Mouse (Mus musculus): ENCODE results near the gene Ube2f.

The Ube2f gene

DNA sequence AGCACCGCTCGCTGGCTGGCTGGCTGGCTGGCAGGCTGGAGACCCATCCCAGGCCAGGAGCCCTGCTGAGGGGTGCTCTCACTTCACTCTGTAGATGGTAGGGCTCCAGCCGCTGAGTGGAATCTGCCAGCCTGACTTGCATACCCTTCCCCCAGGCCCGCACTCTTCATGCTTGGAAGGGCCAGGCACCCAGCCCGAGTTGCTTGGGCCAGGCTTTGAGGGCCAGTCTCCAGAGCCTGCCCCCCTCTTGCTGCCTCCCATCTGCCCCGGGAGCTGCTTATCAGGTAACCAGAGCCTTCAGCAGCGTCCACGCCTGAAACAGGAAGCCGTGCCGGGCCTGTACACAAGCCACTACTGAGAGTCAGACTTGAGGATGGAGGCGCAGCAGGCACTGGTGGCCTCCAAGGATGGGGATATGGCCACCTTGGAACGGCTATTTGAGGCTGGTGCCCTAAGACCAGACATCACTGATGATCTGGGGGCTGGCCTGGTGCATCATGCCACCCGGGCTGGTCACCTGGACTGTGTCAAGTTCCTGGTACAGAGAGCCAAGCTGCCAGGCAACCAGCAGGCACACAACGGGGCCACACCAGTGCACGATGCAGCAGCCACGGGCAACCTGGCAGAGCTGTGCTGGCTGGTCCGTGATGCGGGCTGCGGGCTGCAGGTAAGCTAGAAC is 71.8 kb downstream of the Ube2f start, which contains the start of gene Espnl:
TSS of gene Espnl (plus strand) at position 316 of the 679 bp plus-strand sequence.
- in situ Hi-C loops (cut with MboI; ENCODE audit: low pct_unique_long_range_greater_than_20kb in 1 of 2, low sequenced_read_pairs in 2 of 2, unreplicated experiment in 1 of 2): no loop called here

GRCm38 (mm10) chr1:91324646-91325045 is 74.5 kb downstream of the Ube2f start:
- in situ Hi-C loops (cut with MboI; ENCODE audit: low pct_unique_long_range_greater_than_20kb in 1 of 2, low sequenced_read_pairs in 2 of 2, unreplicated experiment in 1 of 2): no loop called here

GRCm38 (mm10) chr1:91325488-91326042 is 75.5 kb downstream of the Ube2f start:
- in situ Hi-C loops (cut with MboI; ENCODE audit: low pct_unique_long_range_greater_than_20kb in 1 of 2, low sequenced_read_pairs in 2 of 2, unreplicated experiment in 1 of 2): no loop called here

GRCm38 (mm10) chr1:91332102-91332501 is 82.0 kb downstream of the Ube2f start:
- in situ Hi-C loops (cut with MboI; ENCODE audit: low pct_unique_long_range_greater_than_20kb in 1 of 2, low sequenced_read_pairs in 2 of 2, unreplicated experiment in 1 of 2): no loop called here

DNA sequence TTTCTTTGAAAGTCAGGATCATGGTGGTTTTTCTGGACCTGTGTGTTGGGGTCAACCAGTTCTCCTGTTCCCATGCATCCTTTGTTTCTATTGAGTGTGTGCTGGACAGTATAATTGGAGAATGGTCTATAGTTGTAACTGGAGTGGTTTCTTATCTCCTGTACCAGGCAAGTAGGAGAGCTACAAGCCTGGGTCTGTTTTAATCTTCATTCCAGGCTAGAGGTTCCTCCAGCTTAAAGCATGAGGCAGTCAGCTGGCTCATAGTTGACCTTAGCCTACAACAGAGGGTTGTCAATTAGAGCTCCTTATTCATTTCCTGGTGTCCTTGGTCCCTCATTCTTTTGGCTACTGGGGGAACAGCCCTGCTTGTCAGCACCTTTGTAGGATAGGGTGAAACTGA is 83.5 kb downstream of the Ube2f start:
- in situ Hi-C loops (cut with MboI; ENCODE audit: low pct_unique_long_range_greater_than_20kb in 1 of 2, low sequenced_read_pairs in 2 of 2, unreplicated experiment in 1 of 2): no loop called here

- in situ Hi-C loops (cut with MboI; ENCODE audit: low pct_unique_long_range_greater_than_20kb in 1 of 2, low sequenced_read_pairs in 2 of 2, unreplicated experiment in 1 of 2): no loop called here
These were observed 87.3 kb downstream of the Ube2f start for GRCm38 (mm10) chr1:91337355-91337754.

Measured in mouse embryonic stem cell (cell line).